Mouse (Mus musculus) hindbrain, embryonic 15.5 days (tissue): ENCODE measurements around the gene Txnl4b. TPM values are rescaled to one million over a fixed set of nuclear protein-coding genes. Genes with fewer than 3 reads are reported as not detected.

ENCODE experiments used
- ATAC-seq: fragments of 200-750 bp; cut with Nextera tagmentation; 2 replicates; pipeline ENCODE4 v1.8.0; 2017; ENCODE audit warnings: low read depth, moderate number of reproducible peaks, moderate TSS enrichment; ENCODE audit not compliant: low FRiP score
- H3K27ac ChIP-seq: fragments of 300-500 bp; sonication (generic); replicated peaks from 2 replicates; pipeline ENCODE4 v1.5.1; 2015; ENCODE audit warnings: mild to moderate bottlenecking, inconsistent platforms
- H3K27me3 ChIP-seq: fragments of 300-500 bp; sonication (generic); 2 replicates; pipeline ENCODE4 v1.6.1; 2015; ENCODE audit warnings: control low read depth, inconsistent platforms
- H3K36me3 ChIP-seq: fragments of 300-500 bp; sonication (generic); 2 replicates; pipeline ENCODE4 v1.6.1; 2015; ENCODE audit warnings: control low read depth, inconsistent platforms
- H3K4me1 ChIP-seq: fragments of 300-500 bp; sonication (generic); replicated peaks from 2 replicates; pipeline ENCODE4 v1.6.1; 2015; ENCODE audit warnings: control low read depth, inconsistent platforms
- H3K4me2 ChIP-seq: fragments of 300-500 bp; sonication (generic); 2 replicates; pipeline ENCODE4 v1.6.1; 2015; ENCODE audit warnings: moderate library complexity, mild to moderate bottlenecking, inconsistent platforms
- H3K4me3 ChIP-seq: fragments of 300-500 bp; sonication (generic); 2 replicates; pipeline ENCODE4 v1.5.1; 2015; ENCODE audit warnings: mild to moderate bottlenecking, inconsistent platforms
- H3K9ac ChIP-seq: fragments of 300-500 bp; sonication (generic); 2 replicates; pipeline ENCODE4 v1.6.1; 2015; ENCODE audit warnings: inconsistent platforms
- H3K9me3 ChIP-seq: fragments of 300-500 bp; sonication (generic); 2 replicates; pipeline ENCODE4 v1.6.1; 2016; ENCODE audit warnings: control low read depth, inconsistent platforms
- WGBS: fragments of 180-500 bp; shearing (Covaris S2); methylation state at CpG from one replicate; pipeline ENCODE4 v1.1.7; 2015; 5-methylcytosine and 5-hydroxymethylcytosine counted together
- polyA plus RNA-seq: library from polyadenylated mRNA; unstranded; fragments of >200 nt; fragmentation: Nextera tagmentation; extraction: Ambion mirVana; gene quantifications from 2 replicates; pipeline ENCODE4 v1.2.1, GENCODE M21; 2015

The Txnl4b gene
- 28.7 and 30.2 TPM in 2 replicates for polyA plus RNA-seq

- Histone ChIP-seq H3K36me3 (peaks cover 15% of the 10 kb centered on the region), H3K27me3 (no peaks in the 10 kb centered on the region), H3K27ac (peak within 1 kb of the TSS; percentile 87), H3K9me3 (no peaks in the 10 kb centered on the region), H3K9ac (peak within 1 kb of the TSS; percentile 80), H3K4me3 (peak within 1 kb of the TSS; percentile 74), H3K4me2 (peak within 1 kb of the TSS; percentile 79), H3K4me1 (peaks cover 22% of the 10 kb centered on the region)
- peak; percentile 100 for ATAC-seq
- under 1% methylated on average over 52 of the region's 52 CpGs for WGBS
These were observed at the start of gene Txnl4b, which contains the start of gene Dhx38 for GRCm38 (mm10) chr8:109565498-109566333. Txnl4b (plus strand) TSS chr8:109565892. Dhx38 (minus strand) TSS chr8:109565861.

- H3K27ac ChIP-seq, result no peak overlapping the region
- no peak for ATAC-seq
- H3K4me1 ChIP-seq, result no peaks in the 10 kb centered on the region
- H3K27me3 ChIP-seq, result no peaks in the 10 kb centered on the region
- H3K9me3 ChIP-seq, result no peaks in the 10 kb centered on the region
- WGBS, result 82% methylated on average over 2 of the region's 2 CpGs
- H3K4me3 ChIP-seq, result no peak overlapping the region
- no peaks in the 10 kb centered on the region for H3K36me3 ChIP-seq
- no peak overlapping the region for H3K9ac ChIP-seq
- H3K4me2 ChIP-seq, result no peak overlapping the region
These were observed 41.7 kb upstream of the Txnl4b start for GRCm38 (mm10) chr8:109524008-109524407.

- Histone ChIP-seq H3K9me3 (no peaks in the 10 kb centered on the region), H3K27me3 (no peaks in the 10 kb centered on the region), H3K4me2 (no peak overlapping the region), H3K27ac (no peak overlapping the region), H3K4me3 (no peak overlapping the region), H3K4me1 (0 out of 2 replicates have a peak, but pooled peaks cover 2% of the 10 kb centered on the region), H3K36me3 (no peaks in the 10 kb centered on the region), H3K9ac (no peak overlapping the region)
- 90% methylated on average over 19 of the region's 19 CpGs for WGBS
- no peak for ATAC-seq
These were observed 30.3 kb upstream of the Txnl4b start for GRCm38 (mm10) chr8:109535140-109535990.

GRCm38 (mm10) chr8:109536703-109537102, 29.0 kb upstream of the Txnl4b start:
- H3K4me2 ChIP-seq, result 0 out of 2 replicates have a peak overlapping the region, but pooled peaks have one; percentile 19
- peak; percentile 90 for ATAC-seq
- H3K4me1 ChIP-seq, result 0 out of 2 replicates have a peak, but pooled peaks cover 2% of the 10 kb centered on the region
- peak overlapping the region; percentile 67; the same call in 1 of the 2 replicates for H3K27ac ChIP-seq
- no peaks in the 10 kb centered on the region for H3K27me3 ChIP-seq
- WGBS, result 6% methylated on average over 5 of the region's 5 CpGs
- no peaks in the 10 kb centered on the region for H3K9me3 ChIP-seq
- H3K9ac ChIP-seq, result no peak overlapping the region
- H3K4me3 ChIP-seq, result no peak overlapping the region
- no peaks in the 10 kb centered on the region for H3K36me3 ChIP-seq

- no peaks in the 10 kb centered on the region for H3K27me3 ChIP-seq
These were observed 23.5 kb upstream of the Txnl4b start for GRCm38 (mm10) chr8:109542165-109542564.

GRCm38 (mm10) chr8:109542748-109543519, 22.8 kb upstream of the Txnl4b start:
- no peak overlapping the region for H3K9ac ChIP-seq
- no peaks in the 10 kb centered on the region for H3K4me1 ChIP-seq
- H3K9me3 ChIP-seq, result no peaks in the 10 kb centered on the region
- no peak overlapping the region for H3K4me3 ChIP-seq
- no peak overlapping the region for H3K27ac ChIP-seq
- H3K4me2 ChIP-seq, result no peak overlapping the region
- peaks cover 16% of the 10 kb centered on the region for H3K36me3 ChIP-seq
- no peak for ATAC-seq
- no peaks in the 10 kb centered on the region for H3K27me3 ChIP-seq
- 90% methylated on average over 8 of the region's 8 CpGs for WGBS

More at GRCm38 (mm10) chr8:109542165-109542564, 23.5 kb upstream of the Txnl4b start:
- H3K4me3 ChIP-seq, result no peak overlapping the region
- no peak overlapping the region for H3K4me2 ChIP-seq
- no peak for ATAC-seq
- no peak overlapping the region for H3K27ac ChIP-seq
- no peaks in the 10 kb centered on the region for H3K4me1 ChIP-seq
- H3K9ac ChIP-seq, result no peak overlapping the region
- 75% methylated on average over 5 of the region's 5 CpGs for WGBS
- peaks cover 9% of the 10 kb centered on the region for H3K36me3 ChIP-seq
- H3K9me3 ChIP-seq, result no peaks in the 10 kb centered on the region

- no peak for ATAC-seq
- H3K27ac ChIP-seq, result no peak overlapping the region
- no peaks in the 10 kb centered on the region for H3K4me1 ChIP-seq
- peaks cover 22% of the 10 kb centered on the region for H3K36me3 ChIP-seq
- H3K4me3 ChIP-seq, result no peak overlapping the region
- H3K9me3 ChIP-seq, result no peaks in the 10 kb centered on the region
- H3K4me2 ChIP-seq, result no peak overlapping the region
- H3K27me3 ChIP-seq, result no peaks in the 10 kb centered on the region
- 43% methylated on average over 3 of the region's 3 CpGs for WGBS
- H3K9ac ChIP-seq, result no peak overlapping the region
These were observed 21.6 kb upstream of the Txnl4b start for GRCm38 (mm10) chr8:109544049-109544448.

- ATAC-seq, result no peak
- no peak overlapping the region for H3K4me3 ChIP-seq
- H3K9me3 ChIP-seq, result no peaks in the 10 kb centered on the region
- WGBS, result 41% methylated on average over 3 of the region's 3 CpGs
- no peaks in the 10 kb centered on the region for H3K4me1 ChIP-seq
- H3K36me3 ChIP-seq, result peaks cover 90% of the 10 kb centered on the region
- H3K27ac ChIP-seq, result no peak overlapping the region
- no peak overlapping the region for H3K9ac ChIP-seq
- no peak overlapping the region for H3K4me2 ChIP-seq
- H3K27me3 ChIP-seq, result no peaks in the 10 kb centered on the region
These were observed 14.0 kb upstream of the Txnl4b start for GRCm38 (mm10) chr8:109551663-109552062.

GRCm38 (mm10) chr8:109563881-109564280, 1.8 kb upstream of the Txnl4b start:
- no peaks in the 10 kb centered on the region for H3K27me3 ChIP-seq

GRCm38 (mm10) chr8:109564766-109565165, 926 bp upstream of the Txnl4b start:
- H3K27me3 ChIP-seq, result no peaks in the 10 kb centered on the region
- H3K36me3 ChIP-seq, result peaks cover 25% of the 10 kb centered on the region
- no peak for ATAC-seq
- H3K27ac ChIP-seq, result peak overlapping the region; percentile 87
- H3K4me3 ChIP-seq, result peak overlapping the region; percentile 74
- peak overlapping the region; percentile 79 for H3K4me2 ChIP-seq
- no peaks in the 10 kb centered on the region for H3K9me3 ChIP-seq
- peaks cover 22% of the 10 kb centered on the region for H3K4me1 ChIP-seq
- peak overlapping the region; percentile 80 for H3K9ac ChIP-seq
- WGBS, result 7% methylated on average over 10 of the region's 10 CpGs

More at GRCm38 (mm10) chr8:109563881-109564280, 1.8 kb upstream of the Txnl4b start:
- no peak for ATAC-seq
- Histone ChIP-seq H3K27ac (no peak overlapping the region), H3K4me3 (no peak overlapping the region), H3K9me3 (no peaks in the 10 kb centered on the region), H3K4me2 (no peak overlapping the region), H3K36me3 (peaks cover 33% of the 10 kb centered on the region), H3K9ac (no peak overlapping the region), H3K4me1 (peaks cover 22% of the 10 kb centered on the region)
- WGBS, result 78% methylated on average over 2 of the region's 2 CpGs

- WGBS, result 91% methylated on average over 12 of the region's 12 CpGs
- no peaks in the 10 kb centered on the region for H3K36me3 ChIP-seq
- H3K4me3 ChIP-seq, result no peak overlapping the region
- no peaks in the 10 kb centered on the region for H3K9me3 ChIP-seq
- ATAC-seq, result no peak
- no peak overlapping the region for H3K9ac ChIP-seq
- H3K27me3 ChIP-seq, result no peaks in the 10 kb centered on the region
- H3K4me2 ChIP-seq, result no peak overlapping the region
- H3K4me1 ChIP-seq, result peaks cover 7% of the 10 kb centered on the region
- H3K27ac ChIP-seq, result no peak overlapping the region
These were observed 5.4 kb downstream of the Txnl4b start for GRCm38 (mm10) chr8:109571139-109571538.
